In genomic region chr9:80022821-80023220, GRCm38 (mm10) we compare ENCODE assay signal across 11 mouse cellular contexts. TPM values are rescaled to one million over a fixed set of nuclear protein-coding genes. Genes with fewer than 3 reads are reported as not detected.
DNase-seq lines count a peak whose midpoint lies in the region; ATAC-seq lines count a peak whose summit lies in the region.
"Had no signal": no experiment of that assay in that cellular context is flagged by ENCODE, and none has a peak within 500 bp of the region (broad histone marks: within the 10 kb centered on the region; RNA-seq: fewer than 3 reads in every experiment).

No protein-coding gene starts in this region.

- H3K27me3 ChIP-seq in heart, embryonic 14.5 days (ENCODE audit: control insufficient read depth, insufficient read depth, low read length) = no peaks in the 10 kb centered on the region

- H3K9me3 ChIP-seq in heart, embryonic 14.5 days (ENCODE audit: control insufficient read depth, low read length) = no peaks in the 10 kb centered on the region

- H3K27ac ChIP-seq in heart, embryonic 14.5 days (replicated peaks in 1 of 2; ENCODE audit: control insufficient read depth in 1 of 2, insufficient read depth in 1 of 2, low read depth in 2 of 2, low read length in 2 of 2) = peak overlapping the region; percentile 56 to 77; a peak in 3 of 4 replicates

- peak overlapping the region; percentile 28; the same call in 1 of the 2 replicates for H3K9ac ChIP-seq in heart, embryonic 14.5 days (ENCODE audit: low read length)

- no peak overlapping the region for H3K4me2 ChIP-seq in heart, embryonic 14.5 days (ENCODE audit: low read length)

- ATAC-seq in heart, embryonic 14.5 days (ENCODE audit: insufficient number of reproducible peaks, insufficient read depth, low FRiP score, low read depth) = peak; percentile 56; the same call in 1 of the 2 replicates
- no peak for ATAC-seq in megakaryocyte-erythroid progenitor cell, adult 5-6 weeks (replicated peaks; ENCODE audit: low FRiP score, low TSS enrichment, poor library complexity, severe bottlenecking)

- H3K4me3 ChIP-seq in heart, embryonic 14.5 days (ENCODE audit: control insufficient read depth in 1 of 2, insufficient read depth in 1 of 2, low read depth in 1 of 2, low read length in 2 of 2) = no peak overlapping the region

- DNase-seq in heart, postnatal 36 days = no peak
- peak; percentile 60 for DNase-seq in ovary, adult 18-20 months (ENCODE audit: low spot score)
- DNase-seq in ovary, postnatal 14 days (ENCODE audit: low spot score) = no peak
- DNase-seq in brain, adult 2 months (ENCODE audit: low read depth, low spot score) = peak; percentile 21
- DNase-seq in testis, postnatal 10 days (ENCODE audit: low spot score) = peak; percentile 46
- no peak for DNase-seq in urinary bladder, adult 18-20 months (ENCODE audit: low spot score in 2 of 2)
- DNase-seq: kidney, adult 11 months; left cerebral cortex, postnatal 4 days had no signal

- 47% methylated on average over 8 of the region's 8 CpGs for WGBS in heart, embryonic 14.5 days

- H3K36me3 ChIP-seq in heart, embryonic 14.5 days (ENCODE audit: control insufficient read depth, insufficient read depth, low read length) = no peaks in the 10 kb centered on the region

- H3K4me1 ChIP-seq in heart, embryonic 14.5 days (ENCODE audit: control insufficient read depth in 2 of 2, insufficient read depth in 2 of 2, low read length in 2 of 2) = peaks cover 4 to 13% of the 10 kb centered on the region in 2 experiments

- intact Hi-C loops in heart, postnatal 36 days (cut with DNase I) = loop anchor here (10.0 kb wide), 1 partner anchor 1238 kb away; no protein-coding TSS in a partner anchor

RNA-seq across cellular contexts. Expression of gene Filip1, which starts 10.2 kb away (rescaled TPM):
- 33.9 and 39.3 TPM in 2 replicates for polyA plus RNA-seq in heart, embryonic 14.5 days (2014; fragmentation: Nextera tagmentation; extraction: Ambion mirVana)
- total RNA-seq in heart, postnatal 36 days (2021) = 100 to 1,000 TPM; 121 to 141 TPM
- total RNA-seq in megakaryocyte-erythroid progenitor cell, adult 5-6 weeks (2014; fragmentation: Nextera tagmentation) = not detected in 2 replicates
- not detected in 2 replicates for total RNA-seq in megakaryocyte-erythroid progenitor cell, adult 5-6 weeks (2017)
- total RNA-seq: monocyte, adult 5-6 weeks had no signal

RNA-seq across cellular contexts. Expression of gene Senp6, which starts 43.9 kb away (rescaled TPM):
- 51.7 and 52.3 TPM in 2 replicates for polyA plus RNA-seq in heart, embryonic 14.5 days (2014; fragmentation: Nextera tagmentation; extraction: Ambion mirVana)
- total RNA-seq in heart, postnatal 36 days (2021) = 10 to 100 TPM; 66.0 to 69.9 TPM
- total RNA-seq in megakaryocyte-erythroid progenitor cell, adult 5-6 weeks (2014; fragmentation: Nextera tagmentation) = 143 and 186 TPM in 2 replicates
- 169 and 190 TPM in 2 replicates for total RNA-seq in megakaryocyte-erythroid progenitor cell, adult 5-6 weeks (2017)

Comparison
In these comparisons a context has a peak if more than half of its experiments do, and no peak if none do; other contexts are left out.
1. DNase-seq: peak in ovary, adult 18-20 months (single experiment), brain, adult 2 months (single experiment) and testis, postnatal 10 days (single experiment); none in heart, postnatal 36 days (0 of 2), ovary, postnatal 14 days (single experiment) and urinary bladder, adult 18-20 months (0 of 2).
2. RNA of gene Filip1, which starts 10.2 kb away (total RNA-seq): 121 to 141 TPM in heart, postnatal 36 days; not detected in megakaryocyte-erythroid progenitor cell, adult 5-6 weeks; every median in the first group is over 100 times any median in the second.